Mouse (Mus musculus): ENCODE results near the gene Erbin. TPM values are rescaled to one million over a fixed set of nuclear protein-coding genes. Genes with fewer than 3 reads are reported as not detected.

The Erbin gene
- polyA plus RNA-seq (2015; fragmentation: Nextera tagmentation; extraction: Ambion mirVana): 11.1 and 13.6 TPM in 2 replicates

DNA sequence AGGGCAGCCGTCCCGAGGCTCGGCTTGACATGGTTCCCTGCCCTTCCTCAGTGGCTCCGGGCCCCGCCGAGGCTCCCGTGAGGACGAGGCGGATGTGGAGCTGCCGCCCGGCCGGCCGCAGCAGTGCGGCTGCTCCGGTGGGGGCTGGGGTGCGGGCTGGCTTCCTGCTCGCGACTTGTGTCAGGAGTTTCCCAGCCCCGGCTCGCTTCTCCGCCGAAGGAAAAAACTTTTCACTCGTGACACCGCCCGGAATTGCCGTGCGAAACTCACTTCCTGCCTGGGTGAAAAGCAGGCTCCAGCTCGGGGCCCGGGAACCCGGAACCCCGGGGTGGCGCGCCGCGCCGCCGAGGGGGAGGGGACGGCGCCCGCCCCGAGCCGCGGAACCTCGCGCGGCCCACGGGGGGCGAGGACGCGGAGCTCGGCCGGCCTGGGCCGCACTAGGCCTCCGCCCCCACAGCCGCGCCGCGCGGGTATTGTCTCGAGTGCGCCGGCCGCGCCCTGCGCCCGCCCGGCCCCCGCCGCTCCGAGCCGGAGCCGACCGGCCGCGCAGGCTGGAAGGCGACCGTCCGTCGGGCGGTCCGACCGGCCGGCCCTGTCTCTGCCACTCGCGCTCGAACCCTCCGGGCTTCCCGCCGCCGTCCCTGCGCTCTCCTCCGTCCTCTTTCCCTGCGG lies at the start of gene Erbin:
Gene Erbin, minus strand, starts transcription at position 254 of the 672 bp plus-strand sequence.

DNA sequence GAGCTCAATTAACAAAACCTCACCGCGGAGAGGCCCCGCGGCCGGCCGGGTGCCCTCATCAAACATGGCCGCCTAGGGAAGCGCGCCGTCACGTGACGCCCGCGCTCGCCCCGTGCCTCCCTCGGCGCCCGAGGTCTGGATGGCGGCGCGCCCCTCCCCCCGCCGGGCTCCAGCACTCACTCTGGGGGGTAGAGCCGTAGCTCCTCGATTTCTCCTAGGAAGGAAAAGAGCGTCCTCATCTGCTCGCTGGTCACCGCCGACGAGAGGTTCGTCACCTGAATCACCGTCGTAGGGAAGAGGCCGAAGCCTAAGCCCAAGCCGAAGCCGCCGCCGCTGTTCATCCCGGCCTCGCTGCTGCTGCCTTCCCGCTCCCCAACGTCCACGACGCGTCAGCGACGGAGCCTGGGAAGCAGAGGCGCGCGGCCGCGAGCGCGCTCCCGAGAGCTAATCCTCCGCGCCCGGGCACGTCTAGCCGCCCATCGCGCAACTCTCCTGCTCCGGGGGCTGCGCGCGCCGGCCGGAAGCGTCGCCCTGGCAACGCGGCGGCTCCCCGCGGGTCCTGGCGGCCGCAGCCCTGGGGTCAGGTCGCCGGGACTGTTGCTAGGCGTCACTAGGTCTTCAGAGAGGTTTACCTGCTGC lies 146.1 kb downstream of the Erbin start, which contains the start of gene Srek1:
Gene Srek1, minus strand, starts transcription at position 490 of the 639 bp plus-strand sequence.

Other genes starting within 250 kb of the Erbin start
- gene Srek1, start 145.9 kb downstream of the Erbin start, polyA plus RNA-seq (2015; fragmentation: Nextera tagmentation; extraction: Ambion mirVana): 30.4 and 39.1 TPM in 2 replicates
- gene Nln, start 189.1 kb upstream of the Erbin start, polyA plus RNA-seq (2015; fragmentation: Nextera tagmentation; extraction: Ambion mirVana): 9.8 and 11.4 TPM in 2 replicates
- 1.8 and 2.1 TPM in 2 replicates for gene Sgtb, start 189.2 kb upstream of the Erbin start, polyA plus RNA-seq (2015; fragmentation: Nextera tagmentation; extraction: Ambion mirVana)

Data from urinary bladder, postnatal 0 days (tissue).